10 mouse cellular contexts compared by ENCODE assay signal in genomic region chr11:106967630-106968029, GRCm38 (mm10). TPM values are rescaled to one million over a fixed set of nuclear protein-coding genes. Genes with fewer than 3 reads are reported as not detected.
DNase-seq lines count a peak whose midpoint lies in the region; ATAC-seq and TF ChIP-seq lines count a peak whose summit lies in the region.
"Had no signal": no experiment of that assay in that cellular context is flagged by ENCODE, and none has a peak within 500 bp of the region (broad histone marks: within the 10 kb centered on the region; RNA-seq: fewer than 3 reads in every experiment).

No protein-coding gene starts in this region.

- DNase-seq in spleen, adult 2 months (ENCODE audit: low read depth in 1 of 2, low spot score in 2 of 2), result no peak
- no peak for DNase-seq in spleen, postnatal 4 days (ENCODE audit: low spot score in 2 of 2)
- no peak for DNase-seq in limb, embryonic 10.5 days (ENCODE audit: low spot score)
- no peak for DNase-seq in frontal cortex, adult 2 months (ENCODE audit: extremely low spot score in 1 of 2, low spot score in 1 of 2)
- DNase-seq in thymus, postnatal 10 days (ENCODE audit: low spot score in 2 of 2), result no peak

- 0 out of 2 replicates have a peak, but pooled peaks cover 3% of the 10 kb centered on the region for H3K9me3 ChIP-seq in heart, embryonic 16.5 days (replicated peaks; ENCODE audit: control insufficient read depth, low read length)
- no peaks in the 10 kb centered on the region for H3K9me3 ChIP-seq in limb, embryonic 10.5 days (replicated peaks)
- H3K9me3 ChIP-seq in stomach, embryonic 16.5 days (replicated peaks; ENCODE audit: control insufficient read depth, low read length), result no peaks in the 10 kb centered on the region
- no peaks in the 10 kb centered on the region for H3K9me3 ChIP-seq in hindbrain, embryonic 12.5 days (replicated peaks)
- H3K9me3 ChIP-seq: neural tube, embryonic 12.5 days had no signal

- no peak for TF ChIP-seq CTCF in spleen, adult 2 months (IDR thresholded peaks at IDR 0.05; ENCODE audit: extremely low read depth, insufficient read depth, insufficient read length, insufficient replicate concordance)

- peak overlapping the region; percentile 2; the same call in 1 of the 2 replicates for H3K4me2 ChIP-seq in heart, embryonic 16.5 days (ENCODE audit: low read depth, low read length)
- no peak overlapping the region for H3K4me2 ChIP-seq in stomach, embryonic 16.5 days (ENCODE audit: low read depth, low read length)
- H3K4me2 ChIP-seq in hindbrain, embryonic 12.5 days (replicated peaks), result no peak overlapping the region
- H3K4me2 ChIP-seq: neural tube, embryonic 12.5 days had no signal

- no peak overlapping the region for H3K4me3 ChIP-seq in spleen, adult 2 months (ENCODE audit: extremely low read depth, insufficient read depth, insufficient read length)
- H3K4me3 ChIP-seq in heart, embryonic 16.5 days (ENCODE audit: low read length), result no peak overlapping the region
- no peak overlapping the region for H3K4me3 ChIP-seq in limb, embryonic 10.5 days
- H3K4me3 ChIP-seq in stomach, embryonic 16.5 days (replicated peaks; ENCODE audit: low read length), result no peak overlapping the region
- no peak overlapping the region for H3K4me3 ChIP-seq in hindbrain, embryonic 12.5 days
- H3K4me3 ChIP-seq: neural tube, embryonic 12.5 days had no signal

- peaks cover 4% of the 10 kb centered on the region; the same call in 1 of the 2 replicates for H3K4me1 ChIP-seq in spleen, adult 2 months (ENCODE audit: control insufficient read depth, insufficient read depth, insufficient read length)
- H3K4me1 ChIP-seq in heart, embryonic 16.5 days (ENCODE audit: control insufficient read depth, insufficient read depth, low read length), result 0 out of 2 replicates have a peak, but pooled peaks cover 4% of the 10 kb centered on the region
- no peaks in the 10 kb centered on the region for H3K4me1 ChIP-seq in limb, embryonic 10.5 days
- peaks cover 6% of the 10 kb centered on the region; the same call in 1 of the 2 replicates for H3K4me1 ChIP-seq in stomach, embryonic 16.5 days (ENCODE audit: control insufficient read depth, insufficient read depth, low read length)
- no peaks in the 10 kb centered on the region for H3K4me1 ChIP-seq in hindbrain, embryonic 12.5 days
- H3K4me1 ChIP-seq: neural tube, embryonic 12.5 days had no signal

- no peaks in the 10 kb centered on the region for H3K27me3 ChIP-seq in spleen, adult 2 months (ENCODE audit: control insufficient read depth, insufficient read depth, low read length)
- H3K27me3 ChIP-seq in heart, embryonic 16.5 days (ENCODE audit: control insufficient read depth, insufficient read depth, low read length), result no peaks in the 10 kb centered on the region
- H3K27me3 ChIP-seq in limb, embryonic 10.5 days (ENCODE audit: low read depth, poor library complexity, severe bottlenecking), result no peaks in the 10 kb centered on the region
- no peaks in the 10 kb centered on the region for H3K27me3 ChIP-seq in stomach, embryonic 16.5 days (ENCODE audit: control insufficient read depth, insufficient read depth, low read length)
- H3K27me3 ChIP-seq in hindbrain, embryonic 12.5 days, result no peaks in the 10 kb centered on the region
- H3K27me3 ChIP-seq: CH12.LX; neural tube, embryonic 12.5 days had no signal

- no peaks in the 10 kb centered on the region for H3K36me3 ChIP-seq in spleen, adult 2 months (ENCODE audit: control insufficient read depth, insufficient read depth, low read length)
- no peaks in the 10 kb centered on the region for H3K36me3 ChIP-seq in heart, embryonic 16.5 days (ENCODE audit: control insufficient read depth, insufficient read depth)
- no peaks in the 10 kb centered on the region for H3K36me3 ChIP-seq in limb, embryonic 10.5 days
- H3K36me3 ChIP-seq in stomach, embryonic 16.5 days (ENCODE audit: control insufficient read depth, insufficient read depth, low read length), result no peaks in the 10 kb centered on the region
- no peaks in the 10 kb centered on the region for H3K36me3 ChIP-seq in hindbrain, embryonic 12.5 days
- H3K36me3 ChIP-seq: neural tube, embryonic 12.5 days had no signal

- peak overlapping the region; percentile 43 for H3K27ac ChIP-seq in spleen, adult 2 months (ENCODE audit: insufficient read depth, low read length)
- peak overlapping the region; percentile 78 for H3K27ac ChIP-seq in heart, embryonic 16.5 days (ENCODE audit: low read length)
- H3K27ac ChIP-seq in limb, embryonic 10.5 days, result 0 out of 2 replicates have a peak overlapping the region, but pooled peaks have one; percentile 15
- H3K27ac ChIP-seq in stomach, embryonic 16.5 days (ENCODE audit: low read length), result peak overlapping the region; percentile 1; the same call in 1 of the 2 replicates
- H3K27ac ChIP-seq in hindbrain, embryonic 12.5 days, result no peak overlapping the region
- H3K27ac ChIP-seq: neural tube, embryonic 12.5 days had no signal

- peak; percentile 91 for ATAC-seq in heart, embryonic 16.5 days (replicated peaks; ENCODE audit: extremely low read depth, insufficient read depth, low FRiP score)
- ATAC-seq in stomach, embryonic 16.5 days (ENCODE audit: insufficient read depth, low FRiP score), result no peak
- ATAC-seq in hindbrain, embryonic 12.5 days (ENCODE audit: low FRiP score), result no peak

- H3K9ac ChIP-seq in heart, embryonic 16.5 days (ENCODE audit: low read length), result no peak overlapping the region
- H3K9ac ChIP-seq in stomach, embryonic 16.5 days (ENCODE audit: low read length), result no peak overlapping the region
- H3K9ac ChIP-seq in hindbrain, embryonic 12.5 days, result no peak overlapping the region
- H3K9ac ChIP-seq: neural tube, embryonic 12.5 days had no signal

- 82% methylated on average over 10 of the region's 10 CpGs for WGBS in spleen, adult 2 months
- WGBS in heart, embryonic 16.5 days, result 40% methylated on average over 10 of the region's 10 CpGs
- 77% methylated on average over 10 of the region's 10 CpGs for WGBS in limb, embryonic 10.5 days
- 50% methylated on average over 10 of the region's 10 CpGs for WGBS in stomach, embryonic 16.5 days
- 70% methylated on average over 10 of the region's 10 CpGs for WGBS in hindbrain, embryonic 12.5 days

- no peak for TF ChIP-seq POLR2A in spleen, adult 2 months (IDR thresholded peaks at IDR 0.05; ENCODE audit: low read depth, low read length)

RNA-seq across cellular contexts. Expression of gene Kpna2, which starts 31.7 kb away (rescaled TPM):
- 16.0 and 16.1 TPM in 2 replicates for polyA plus RNA-seq in spleen, adult 2 months (2012; rRNA removed)
- 235 and 294 TPM in 2 replicates for polyA plus RNA-seq in heart, embryonic 16.5 days (2015; fragmentation: Nextera tagmentation; extraction: Ambion mirVana)
- 635 and 653 TPM in 2 replicates for polyA plus RNA-seq in limb, embryonic 10.5 days (2016; fragmentation: Nextera tagmentation; extraction: Ambion mirVana)
- polyA plus RNA-seq in stomach, embryonic 16.5 days (2015; fragmentation: Nextera tagmentation; extraction: Ambion mirVana), result 297 and 327 TPM in 2 replicates
- 29.8 and 30.9 TPM in 2 replicates for polyA plus RNA-seq in frontal cortex, adult 2 months (2012; rRNA removed)
- polyA plus RNA-seq in hindbrain, embryonic 12.5 days (2016; fragmentation: Nextera tagmentation; extraction: Ambion mirVana), result 340 and 349 TPM in 2 replicates

RNA-seq across cellular contexts. Expression of gene Smurf2, which starts 47.1 kb away (rescaled TPM):
- 4.9 TPM in 2 replicates for polyA plus RNA-seq in spleen, adult 2 months (2012; rRNA removed)
- polyA plus RNA-seq in heart, embryonic 16.5 days (2015; fragmentation: Nextera tagmentation; extraction: Ambion mirVana), result 10.2 and 10.7 TPM in 2 replicates
- polyA plus RNA-seq in limb, embryonic 10.5 days (2016; fragmentation: Nextera tagmentation; extraction: Ambion mirVana), result 14.1 TPM in 2 replicates
- 11.4 and 14.2 TPM in 2 replicates for polyA plus RNA-seq in stomach, embryonic 16.5 days (2015; fragmentation: Nextera tagmentation; extraction: Ambion mirVana)
- polyA plus RNA-seq in frontal cortex, adult 2 months (2012; rRNA removed), result 17.0 TPM in 2 replicates
- 16.6 and 18.3 TPM in 2 replicates for polyA plus RNA-seq in hindbrain, embryonic 12.5 days (2016; fragmentation: Nextera tagmentation; extraction: Ambion mirVana)

RNA-seq across cellular contexts. Expression of gene 1810010H24Rik, which starts 57.9 kb away (rescaled TPM):
- polyA plus RNA-seq in spleen, adult 2 months (2012; rRNA removed), result 0.91 and 1.8 TPM in 2 replicates
- polyA plus RNA-seq in heart, embryonic 16.5 days (2015; fragmentation: Nextera tagmentation; extraction: Ambion mirVana), result 1.6 and 3.7 TPM in 2 replicates
- 0.65 and 1.4 TPM in 2 replicates for polyA plus RNA-seq in limb, embryonic 10.5 days (2016; fragmentation: Nextera tagmentation; extraction: Ambion mirVana)
- polyA plus RNA-seq in stomach, embryonic 16.5 days (2015; fragmentation: Nextera tagmentation; extraction: Ambion mirVana), result 2.0 TPM in 2 replicates
- polyA plus RNA-seq in frontal cortex, adult 2 months (2012; rRNA removed), result 5.9 and 6.2 TPM in 2 replicates
- polyA plus RNA-seq in hindbrain, embryonic 12.5 days (2016; fragmentation: Nextera tagmentation; extraction: Ambion mirVana), result 4.3 and 4.5 TPM in 2 replicates
